Mouse (Mus musculus) spleen, adult 2 months (tissue): ENCODE data around the gene Oxsr1.

ENCODE experiments used
- CTCF ChIP-seq: fragments of 200-500 bp; IDR thresholded peaks from 2 replicates; pipeline ENCODE4 v1.5.1; 2011; ENCODE audit warnings: mild to moderate bottlenecking, inconsistent platforms; ENCODE audit not compliant: insufficient read depth, insufficient read length, insufficient replicate concordance; ENCODE audit errors: extremely low read depth
- POLR2A ChIP-seq: fragments of 200-500 bp; IDR thresholded peaks from 2 replicates; pipeline ENCODE4 v1.6.1; 2011; ENCODE audit warnings: low read depth, low read length, inconsistent platforms

GRCm38 (mm10) chr9:119339558-119340211 is 17.5 kb upstream of the Oxsr1 start, which contains the start of gene Acaa1a:
- TF ChIP-seq CTCF, result no peak
- peak; percentile 38 for TF ChIP-seq POLR2A
